Mouse (Mus musculus) heart, embryonic 16.5 days (tissue): ENCODE measurements around the gene Dcun1d4. TPM values are rescaled to one million over a fixed set of nuclear protein-coding genes. Genes with fewer than 3 reads are reported as not detected.
A peak's percentile ranks its signal among the peaks of the same experiment; 100 is the strongest.

Experiments used
- ATAC-seq: fragments of 200-750 bp; cut with Nextera tagmentation; replicated peaks from 2 replicates; pipeline ENCODE4 v1.8.0; 2017; ENCODE audit warnings: moderate number of reproducible peaks; ENCODE audit not compliant: insufficient read depth, low FRiP score; ENCODE audit errors: extremely low read depth
- H3K27ac ChIP-seq: fragments of 300-500 bp; sonication (generic); 2 replicates; pipeline ENCODE4 v1.5.1; 2014; ENCODE audit warnings: mild to moderate bottlenecking, low read length, control low read depth, moderate library complexity
- H3K27me3 ChIP-seq: fragments of 300-500 bp; sonication (generic); 2 replicates; pipeline ENCODE4 v1.6.1; 2014; ENCODE audit warnings: low read length, mixed read lengths; ENCODE audit not compliant: control insufficient read depth, insufficient read depth
- H3K36me3 ChIP-seq: fragments of 300-500 bp; sonication (generic); 2 replicates; pipeline ENCODE4 v1.6.1; 2014; ENCODE audit not compliant: control insufficient read depth, insufficient read depth
- H3K4me1 ChIP-seq: fragments of 300-500 bp; sonication (generic); 2 replicates; pipeline ENCODE4 v1.6.1; 2014; ENCODE audit warnings: low read length, mixed read lengths; ENCODE audit not compliant: control insufficient read depth, insufficient read depth
- H3K4me2 ChIP-seq: fragments of 300-500 bp; sonication (generic); 2 replicates; pipeline ENCODE4 v1.6.1; 2014; ENCODE audit warnings: low read depth, mild to moderate bottlenecking, control low read depth, low read length
- H3K4me3 ChIP-seq: fragments of 300-500 bp; sonication (generic); 2 replicates; pipeline ENCODE4 v1.5.1; 2014; ENCODE audit warnings: mild to moderate bottlenecking, control low read depth, low read length
- H3K9ac ChIP-seq: fragments of 300-500 bp; sonication (generic); 2 replicates; pipeline ENCODE4 v1.6.1; 2014; ENCODE audit warnings: low read length, control low read depth
- H3K9me3 ChIP-seq: fragments of 300-500 bp; sonication (generic); replicated peaks from 2 replicates; pipeline ENCODE4 v1.6.1; 2016; ENCODE audit warnings: low read length; ENCODE audit not compliant: control insufficient read depth
- WGBS: fragments of 180-500 bp; shearing (Covaris S2); extraction: QIAGEN DNeasy Blood & Tissue Kit; methylation state at CpG from one replicate; pipeline ENCODE4 v1.1.7; 2014; 5-methylcytosine and 5-hydroxymethylcytosine counted together
- polyA plus RNA-seq: library from polyadenylated mRNA; unstranded; fragments of >200 nt; fragmentation: Nextera tagmentation; extraction: Ambion mirVana; gene quantifications from 2 replicates; pipeline ENCODE4 v1.2.1, GENCODE M21; 2015

Gene Dcun1d4
- polyA plus RNA-seq, 1 experiment from 2014 or later: 15.5 TPM

DNA sequence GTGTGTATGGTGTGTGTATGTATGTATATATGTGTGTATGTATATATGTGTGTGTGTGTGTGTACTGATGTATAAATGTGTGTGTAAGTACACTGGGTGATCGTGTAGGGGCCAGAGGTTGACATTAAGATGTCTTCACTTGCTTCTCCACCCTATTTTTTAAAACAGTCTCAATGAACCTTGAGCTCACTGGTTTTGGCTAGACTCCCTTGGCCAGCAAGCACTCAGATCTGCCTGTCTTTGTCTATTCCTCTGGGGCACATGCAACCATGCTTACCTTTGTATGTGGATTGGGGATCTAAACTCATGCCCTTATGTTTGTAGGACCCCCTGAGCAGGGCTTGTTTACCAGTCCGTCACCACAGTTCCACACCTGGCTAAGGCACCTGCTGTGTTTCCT is 33.4 kb downstream of the Dcun1d4 start:
- WGBS: 98% methylated on average over 2 of the region's 2 CpGs
- Histone ChIP-seq H3K9me3 (no peaks in the 10 kb centered on the region), H3K27me3 (no peaks in the 10 kb centered on the region)

GRCm38 (mm10) chr5:73517299-73517698 is 36.5 kb downstream of the Dcun1d4 start:
- no peak overlapping the region for H3K9ac ChIP-seq
- 94% methylated on average over 5 of the region's 5 CpGs for WGBS
- H3K4me1 ChIP-seq: peaks cover under 1% of the 10 kb centered on the region; the same call in 1 of the 2 replicates
- no peaks in the 10 kb centered on the region for H3K36me3 ChIP-seq
- ATAC-seq: no peak
- H3K4me2 ChIP-seq: no peak overlapping the region
- no peak overlapping the region for H3K27ac ChIP-seq
- no peaks in the 10 kb centered on the region for H3K27me3 ChIP-seq
- H3K9me3 ChIP-seq: no peaks in the 10 kb centered on the region
- H3K4me3 ChIP-seq: no peak overlapping the region

More for the DNA sequence above, 33.4 kb downstream of the Dcun1d4 start:
- H3K4me2 ChIP-seq: no peak overlapping the region
- H3K9ac ChIP-seq: no peak overlapping the region
- peaks cover 28% of the 10 kb centered on the region for H3K4me1 ChIP-seq
- ATAC-seq: no peak
- no peak overlapping the region for H3K4me3 ChIP-seq
- H3K27ac ChIP-seq: no peak overlapping the region
- no peaks in the 10 kb centered on the region for H3K36me3 ChIP-seq

GRCm38 (mm10) chr5:73518424-73519211 is 37.8 kb downstream of the Dcun1d4 start:
- 88% methylated on average over 8 of the region's 8 CpGs for WGBS

GRCm38 (mm10) chr5:73520787-73521186 is 40.0 kb downstream of the Dcun1d4 start:
- Histone ChIP-seq H3K9ac (no peak overlapping the region), H3K27me3 (no peaks in the 10 kb centered on the region), H3K36me3 (no peaks in the 10 kb centered on the region), H3K4me3 (no peak overlapping the region), H3K4me1 (0 out of 2 replicates have a peak, but pooled peaks cover 9% of the 10 kb centered on the region), H3K9me3 (no peaks in the 10 kb centered on the region), H3K27ac (no peak overlapping the region), H3K4me2 (no peak overlapping the region)
- ATAC-seq: no peak
- WGBS: 69% methylated on average over 4 of the region's 4 CpGs

More at GRCm38 (mm10) chr5:73518424-73519211, 37.8 kb downstream of the Dcun1d4 start:
- H3K4me3 ChIP-seq: no peak overlapping the region
- H3K27me3 ChIP-seq: no peaks in the 10 kb centered on the region
- no peaks in the 10 kb centered on the region for H3K36me3 ChIP-seq
- ATAC-seq: no peak
- no peaks in the 10 kb centered on the region for H3K9me3 ChIP-seq
- H3K9ac ChIP-seq: no peak overlapping the region
- H3K4me2 ChIP-seq: no peak overlapping the region
- 0 out of 2 replicates have a peak, but pooled peaks cover 9% of the 10 kb centered on the region for H3K4me1 ChIP-seq
- no peak overlapping the region for H3K27ac ChIP-seq

DNA sequence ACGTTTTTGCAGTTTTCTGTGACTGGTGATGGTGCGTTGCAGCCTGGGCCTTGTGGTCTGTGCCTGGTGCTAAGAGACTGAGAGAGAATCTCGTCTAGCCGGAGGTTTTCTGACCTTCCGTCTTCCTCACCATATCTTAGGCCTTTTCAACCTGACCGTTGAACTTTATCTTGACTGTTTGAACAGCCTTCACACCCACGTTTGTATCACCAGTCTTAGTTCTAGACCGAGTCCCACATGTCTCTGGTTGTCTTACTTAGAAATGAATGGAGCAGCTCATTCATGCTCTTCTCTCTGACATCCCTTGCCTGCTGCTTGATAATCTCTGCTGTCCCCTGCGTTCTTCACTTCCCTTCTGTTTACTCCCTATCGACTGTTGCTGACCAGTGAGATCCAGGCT is 42.4 kb downstream of the Dcun1d4 start:
- Histone ChIP-seq H3K27ac (no peak overlapping the region), H3K4me3 (no peak overlapping the region), H3K9ac (no peak overlapping the region), H3K4me1 (0 out of 2 replicates have a peak, but pooled peaks cover 9% of the 10 kb centered on the region), H3K9me3 (no peaks in the 10 kb centered on the region), H3K27me3 (no peaks in the 10 kb centered on the region), H3K36me3 (peaks cover 10% of the 10 kb centered on the region), H3K4me2 (no peak overlapping the region)
- 50% methylated on average over 10 of the region's 10 CpGs for WGBS
- ATAC-seq: no peak

DNA sequence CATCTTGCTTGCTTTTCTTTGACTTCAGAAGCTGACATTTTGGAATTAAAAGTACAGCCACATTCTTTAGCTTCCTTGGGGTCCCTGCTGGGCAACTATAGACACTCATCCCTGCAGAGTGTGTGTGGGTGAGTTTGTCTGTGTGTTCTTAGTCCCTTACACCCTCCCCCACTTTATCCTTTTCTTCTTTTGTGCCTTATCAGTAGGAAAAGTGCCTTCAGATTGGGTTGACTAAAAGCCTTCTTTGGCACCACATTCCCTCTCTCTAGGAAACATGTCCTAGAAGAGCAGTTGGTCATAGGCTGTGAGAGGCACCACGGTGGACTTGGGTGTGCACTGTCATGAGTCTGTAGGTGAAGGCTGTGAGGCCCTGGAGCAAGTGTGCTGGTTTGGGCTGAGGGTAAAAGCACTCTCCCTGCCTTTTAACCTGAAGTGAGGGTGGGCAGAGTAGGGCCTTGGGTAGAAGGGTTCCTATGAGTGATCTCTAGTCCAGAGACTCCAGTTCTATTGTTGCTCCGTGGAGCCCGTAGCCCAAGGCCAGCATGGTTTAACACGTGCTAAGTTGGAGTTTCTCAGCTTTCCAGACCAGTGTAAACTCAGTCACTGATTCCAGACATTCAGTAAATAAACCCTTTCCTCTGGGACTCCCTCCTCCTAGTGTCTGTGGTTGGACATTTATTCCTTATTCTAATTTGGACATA is 43.6 kb downstream of the Dcun1d4 start:
- no peak for ATAC-seq
- Histone ChIP-seq H3K4me3 (no peak overlapping the region), H3K27ac (no peak overlapping the region), H3K4me1 (0 out of 2 replicates have a peak, but pooled peaks cover 9% of the 10 kb centered on the region), H3K9me3 (no peaks in the 10 kb centered on the region), H3K36me3 (peaks cover 10% of the 10 kb centered on the region), H3K27me3 (no peaks in the 10 kb centered on the region), H3K9ac (no peak overlapping the region), H3K4me2 (no peak overlapping the region)
- WGBS: 73% methylated on average over 4 of the region's 4 CpGs

DNA sequence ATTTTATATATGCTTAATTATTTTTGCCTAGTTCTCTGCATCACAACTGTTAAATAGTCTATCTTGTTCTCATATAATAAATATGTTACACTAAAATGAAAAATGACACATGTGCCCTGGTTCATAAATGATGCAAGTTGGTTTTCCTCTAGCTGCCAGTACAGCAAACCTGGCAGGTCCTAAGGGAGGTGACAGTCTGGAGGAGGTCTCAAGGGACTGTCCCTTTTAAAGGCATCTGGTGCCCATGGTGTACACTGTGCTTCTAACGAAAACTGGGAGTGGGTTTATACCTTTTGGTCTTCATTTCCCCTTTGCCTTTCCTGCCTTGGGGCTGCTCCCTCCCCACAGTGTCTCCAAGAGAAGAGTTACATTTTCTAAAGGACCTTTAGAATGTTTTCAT is 51.4 kb downstream of the Dcun1d4 start:
- Histone ChIP-seq H3K27me3 (no peaks in the 10 kb centered on the region), H3K27ac (no peak overlapping the region), H3K4me2 (no peak overlapping the region), H3K36me3 (peaks cover 3% of the 10 kb centered on the region; the same call in 1 of the 2 replicates), H3K4me1 (no peaks in the 10 kb centered on the region), H3K9ac (no peak overlapping the region), H3K9me3 (no peaks in the 10 kb centered on the region), H3K4me3 (no peak overlapping the region)
- WGBS: 67% methylated on average over 1 of the region's 1 CpGs
- no peak for ATAC-seq

GRCm38 (mm10) chr5:73532879-73533278 is 52.1 kb downstream of the Dcun1d4 start:
- Histone ChIP-seq H3K4me3 (no peak overlapping the region), H3K27ac (peak overlapping the region; percentile 56), H3K9me3 (no peaks in the 10 kb centered on the region), H3K27me3 (no peaks in the 10 kb centered on the region), H3K9ac (no peak overlapping the region), H3K36me3 (peaks cover 3% of the 10 kb centered on the region; the same call in 1 of the 2 replicates), H3K4me1 (no peaks in the 10 kb centered on the region), H3K4me2 (no peak overlapping the region)
- WGBS: 55% methylated on average over 9 of the region's 9 CpGs
- 0 out of 2 replicates have a peak, but pooled peaks have one; percentile 37 for ATAC-seq

DNA sequence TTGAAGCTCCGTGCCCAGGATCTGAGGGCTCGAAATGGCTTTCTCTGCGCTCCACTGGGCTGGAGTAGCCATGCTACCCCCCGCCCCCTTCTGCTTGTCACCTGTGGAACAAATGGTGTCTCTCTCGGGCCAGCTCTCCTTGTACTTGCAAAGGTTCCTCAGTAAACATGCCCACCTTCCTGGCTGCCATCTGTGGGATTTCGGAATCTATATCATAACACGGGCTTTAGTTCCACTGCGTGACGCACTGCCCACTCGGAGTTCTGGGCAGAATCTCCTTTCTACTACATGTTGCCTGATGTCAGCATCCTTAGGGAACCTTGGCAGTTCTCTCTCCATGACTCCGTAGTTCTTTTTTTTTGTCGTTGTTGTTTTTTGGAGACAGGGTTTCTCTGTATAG is 56.9 kb downstream of the Dcun1d4 start:
- Histone ChIP-seq H3K9ac (no peak overlapping the region), H3K27me3 (no peaks in the 10 kb centered on the region), H3K4me1 (no peaks in the 10 kb centered on the region), H3K9me3 (no peaks in the 10 kb centered on the region), H3K4me2 (no peak overlapping the region), H3K27ac (no peak overlapping the region), H3K4me3 (no peak overlapping the region), H3K36me3 (peaks cover 3% of the 10 kb centered on the region; the same call in 1 of the 2 replicates)
- ATAC-seq: no peak
- WGBS: 88% methylated on average over 12 of the region's 12 CpGs
